Mouse (Mus musculus): Measurements from ENCODE around the gene Ndufv3.

Gene Ndufv3

DNA sequence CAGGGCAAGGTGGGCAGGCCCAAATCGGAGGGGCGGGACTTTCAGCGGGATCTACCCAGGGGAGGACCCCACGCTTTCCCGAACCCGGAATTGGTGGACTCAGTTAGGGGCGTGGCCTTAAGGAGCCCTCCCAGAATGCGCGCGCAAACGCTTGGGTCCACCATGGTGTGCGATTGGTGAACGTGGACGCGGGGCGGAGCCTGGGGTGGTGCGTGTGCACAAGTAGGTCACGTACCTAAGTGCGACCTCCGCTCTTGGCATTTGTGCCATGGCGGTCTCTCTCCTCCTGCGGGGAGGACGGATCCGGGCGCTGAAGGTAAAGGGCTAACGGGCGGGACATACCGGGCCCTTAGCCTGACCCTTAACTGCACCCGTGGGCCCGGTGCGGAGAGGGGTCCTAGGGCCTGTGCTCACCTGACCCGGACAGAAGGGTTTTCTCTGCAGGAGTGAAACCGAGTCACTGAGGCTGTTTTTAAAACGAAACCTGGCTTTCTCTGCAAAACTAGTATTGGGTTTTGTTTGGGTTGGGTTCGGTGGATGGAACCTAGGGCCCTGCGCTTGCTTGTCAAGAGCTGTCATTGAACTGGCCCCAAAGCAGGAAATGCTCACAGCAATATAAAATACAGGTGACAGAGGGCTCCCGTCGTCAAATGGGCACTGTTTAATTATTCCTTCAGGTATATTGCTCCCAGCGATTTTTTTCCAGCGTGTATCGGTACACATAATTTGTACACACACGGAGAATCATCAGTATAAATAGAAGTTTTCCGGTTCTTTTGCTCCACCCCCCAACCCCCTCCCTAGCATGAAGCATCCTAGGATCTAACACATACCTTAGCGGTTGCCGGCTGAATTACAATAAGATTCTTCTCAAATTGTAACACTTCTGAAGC lies at the start of gene Ndufv3, which contains the start of gene Wdr4:
Gene Ndufv3, plus strand, starts transcription at position 170 of the 893 bp plus-strand sequence.
Gene Wdr4, minus strand, starts transcription at position 35 of the 893 bp plus-strand sequence.
- DNase-seq: peak; percentile 99

GRCm38 (mm10) chr17:31470766-31471418 lies 49.0 kb upstream of the Ndufv3 start:
- no peak for DNase-seq

- DNase-seq: no peak
Measured at GRCm38 (mm10) chr17:31474388-31474787, 45.5 kb upstream of the Ndufv3 start.

DNA sequence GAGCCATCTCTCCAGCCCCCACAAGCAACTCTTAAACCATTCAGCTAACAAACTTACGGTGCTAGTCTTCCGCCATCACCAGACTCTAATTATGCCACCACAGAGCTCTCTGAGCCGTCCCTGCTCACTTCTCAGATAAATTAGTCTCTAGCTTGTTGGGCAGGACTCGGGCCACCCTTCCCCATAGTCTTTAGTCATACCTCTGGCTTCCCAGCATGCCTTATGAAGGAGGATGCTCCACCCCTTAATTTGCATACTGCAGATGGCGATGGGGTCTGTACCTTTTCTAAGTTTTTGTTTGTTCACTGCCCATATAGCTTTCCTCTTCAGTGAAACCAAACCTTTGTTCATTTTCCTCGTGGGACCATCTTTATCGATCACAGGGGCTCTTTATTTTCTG lies 41.3 kb upstream of the Ndufv3 start:
- no peak for DNase-seq

GRCm38 (mm10) chr17:31479108-31479844 lies 40.6 kb upstream of the Ndufv3 start:
- DNase-seq: no peak

DNA sequence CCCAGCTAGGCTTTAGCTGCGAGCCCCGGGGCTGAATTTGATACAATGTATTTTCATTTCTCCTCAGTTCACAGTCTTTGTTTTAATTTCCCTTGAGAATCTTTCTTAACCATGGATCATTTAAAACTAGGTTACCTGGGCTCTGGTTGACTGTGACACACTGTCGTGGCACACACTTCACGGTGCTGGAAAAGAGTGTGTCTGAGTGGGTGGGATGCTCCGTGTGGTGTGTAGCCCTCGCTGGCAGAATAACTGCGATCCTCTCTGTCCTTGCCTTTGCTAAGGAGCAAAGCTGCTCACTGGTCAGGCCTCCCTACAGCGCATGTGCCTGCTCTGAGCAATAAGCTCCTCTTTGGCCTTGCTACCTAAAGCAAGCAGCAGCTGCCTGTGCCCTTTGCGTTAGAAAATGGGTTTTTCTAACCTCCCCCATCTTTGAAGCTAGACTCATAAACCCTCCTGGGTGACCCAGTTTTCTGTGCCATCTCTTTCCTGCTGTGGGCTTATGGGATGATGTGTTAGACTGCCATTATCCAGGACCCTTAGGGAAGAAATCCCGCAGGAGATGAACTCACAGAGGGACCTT lies 33.2 kb upstream of the Ndufv3 start:
- no peak for DNase-seq

GRCm38 (mm10) chr17:31487433-31488060 lies 32.4 kb upstream of the Ndufv3 start:
- DNase-seq: no peak

DNA sequence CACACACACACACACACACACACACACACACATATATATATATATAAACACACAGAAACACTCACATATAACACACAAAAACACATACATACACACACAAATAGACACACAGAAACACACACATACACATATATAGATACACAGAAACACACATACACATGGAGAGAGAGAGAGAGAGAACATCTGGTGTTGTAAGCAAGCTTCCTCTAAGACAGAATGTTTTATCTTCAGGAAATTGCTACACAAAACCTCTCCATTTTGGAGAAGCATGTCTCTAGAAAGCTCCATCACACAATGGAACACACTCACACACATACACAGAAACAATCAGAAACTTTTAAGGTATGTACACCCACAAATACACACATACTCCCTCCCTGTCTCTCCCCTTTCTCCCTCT lies 28.6 kb upstream of the Ndufv3 start:
- no peak for DNase-seq

DNA sequence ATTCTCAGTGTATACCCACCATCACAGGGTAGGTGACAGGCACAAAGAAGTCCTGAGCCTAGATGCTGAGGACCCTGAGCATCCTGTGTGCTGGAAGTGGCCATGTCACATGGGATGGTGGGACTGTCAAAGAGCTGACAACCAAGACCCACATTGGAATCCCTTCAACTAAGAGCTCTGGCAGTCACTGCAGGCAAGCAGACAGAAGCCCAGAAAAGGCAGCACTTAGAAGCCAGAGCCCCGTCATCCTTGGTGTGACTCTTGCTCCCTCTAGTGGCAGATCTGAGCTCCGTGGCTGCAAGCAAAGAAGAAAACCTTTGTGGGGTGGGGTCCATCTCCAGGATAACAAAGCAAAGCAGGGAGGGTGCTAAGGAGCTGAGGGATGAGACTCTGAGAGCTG lies 27.5 kb upstream of the Ndufv3 start:
- peak; percentile 83 for DNase-seq

GRCm38 (mm10) chr17:31494989-31495388 lies 24.9 kb upstream of the Ndufv3 start:
- no peak for DNase-seq

GRCm38 (mm10) chr17:31497726-31498125 lies 22.2 kb upstream of the Ndufv3 start:
- DNase-seq: no peak

DNA sequence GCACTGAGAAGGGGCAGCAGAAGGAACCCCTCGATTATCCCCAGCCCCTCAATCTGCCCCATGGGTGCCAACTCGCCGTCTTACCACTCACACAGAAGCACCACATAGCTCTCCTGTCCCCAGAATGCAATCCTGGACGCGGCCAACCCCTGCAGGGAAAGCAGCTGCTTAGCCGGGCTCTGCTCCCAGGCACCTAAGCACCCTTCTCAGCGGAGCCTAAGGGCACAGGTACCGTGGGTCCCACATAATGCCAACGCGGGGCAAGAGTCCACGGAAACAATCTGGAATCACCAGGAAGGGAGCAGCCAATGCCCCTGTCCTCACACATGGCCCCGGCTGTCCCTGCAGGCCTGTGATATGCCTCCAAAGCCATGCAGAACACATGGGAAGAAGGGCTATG lies 20.2 kb upstream of the Ndufv3 start:
- no peak for DNase-seq

DNA sequence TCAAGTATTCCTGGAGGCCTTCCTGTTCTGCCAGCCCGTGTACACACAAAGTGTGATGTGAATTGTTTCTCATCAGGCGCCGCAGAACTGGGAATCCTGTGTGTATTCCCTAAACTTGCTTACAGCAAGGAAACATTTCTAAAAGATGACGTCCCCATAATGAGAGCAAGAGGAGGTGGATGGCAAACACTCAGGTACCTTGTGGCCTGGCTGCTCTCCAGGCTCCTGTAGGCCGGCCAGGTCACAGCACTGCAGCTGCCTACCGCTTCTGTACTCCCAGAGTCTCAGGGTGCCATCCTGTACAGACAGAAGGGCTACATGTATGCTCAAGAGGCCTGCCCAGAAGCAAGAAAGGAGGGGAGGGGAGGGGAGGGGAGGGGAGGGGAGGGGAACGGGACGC lies 19.5 kb upstream of the Ndufv3 start:
- peak; percentile 39 for DNase-seq

GRCm38 (mm10) chr17:31500908-31501307 lies 19.0 kb upstream of the Ndufv3 start:
- DNase-seq: no peak

DNA sequence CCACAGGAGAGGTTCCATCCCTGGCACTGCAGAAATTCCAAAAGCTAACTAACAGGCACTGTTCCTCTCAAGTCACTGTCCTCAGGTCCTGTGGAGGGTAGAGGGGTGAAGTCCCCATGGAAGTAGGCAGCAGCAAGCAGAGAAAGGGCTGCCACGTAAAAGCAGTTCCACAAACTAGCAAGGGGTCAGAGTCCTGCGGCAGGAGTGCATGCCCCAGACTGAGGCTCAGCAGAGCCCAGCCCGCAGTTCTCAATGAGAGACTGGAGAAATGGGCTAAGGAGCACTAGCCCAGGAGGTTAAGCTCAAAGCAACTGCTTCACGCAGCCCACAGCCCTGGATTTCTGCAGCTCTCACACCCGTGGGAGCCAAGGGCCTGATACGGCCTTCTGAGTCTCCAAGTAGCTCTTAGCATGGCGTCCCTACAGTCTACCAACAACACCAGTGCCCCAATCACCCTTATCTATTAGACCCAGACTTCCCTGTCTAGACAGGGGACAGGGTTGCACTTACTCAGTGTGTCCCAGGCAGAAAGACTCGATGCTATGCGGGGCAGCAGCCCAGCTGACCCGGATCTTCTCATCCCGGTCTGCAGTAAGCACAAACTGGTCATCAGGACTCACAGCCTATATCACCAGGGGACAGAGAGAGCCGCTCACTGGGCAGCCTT lies 17.5 kb upstream of the Ndufv3 start:
- no peak for DNase-seq

DNA sequence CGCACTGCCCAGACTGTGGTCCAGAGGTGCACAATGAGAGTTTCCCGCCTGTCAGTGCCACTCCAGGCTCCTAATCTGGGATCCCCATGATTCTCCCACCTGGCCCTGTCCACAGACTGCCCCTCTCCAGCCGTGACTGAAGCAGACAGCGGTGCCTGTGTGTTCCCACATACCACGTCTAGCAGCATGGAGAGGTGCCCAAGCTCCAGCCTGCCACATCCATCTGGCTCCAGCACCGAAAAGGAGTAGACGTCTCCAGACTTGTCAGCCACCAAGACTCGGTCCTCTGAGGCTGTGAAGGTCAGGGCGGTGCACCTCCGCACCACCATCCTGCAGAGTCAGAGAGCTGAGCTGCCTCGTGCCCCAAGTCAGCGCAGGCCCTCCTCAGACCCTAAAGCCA lies 16.6 kb upstream of the Ndufv3 start:
- no peak for DNase-seq

- DNase-seq: no peak
Measured at GRCm38 (mm10) chr17:31503936-31504335, 16.0 kb upstream of the Ndufv3 start.

DNA sequence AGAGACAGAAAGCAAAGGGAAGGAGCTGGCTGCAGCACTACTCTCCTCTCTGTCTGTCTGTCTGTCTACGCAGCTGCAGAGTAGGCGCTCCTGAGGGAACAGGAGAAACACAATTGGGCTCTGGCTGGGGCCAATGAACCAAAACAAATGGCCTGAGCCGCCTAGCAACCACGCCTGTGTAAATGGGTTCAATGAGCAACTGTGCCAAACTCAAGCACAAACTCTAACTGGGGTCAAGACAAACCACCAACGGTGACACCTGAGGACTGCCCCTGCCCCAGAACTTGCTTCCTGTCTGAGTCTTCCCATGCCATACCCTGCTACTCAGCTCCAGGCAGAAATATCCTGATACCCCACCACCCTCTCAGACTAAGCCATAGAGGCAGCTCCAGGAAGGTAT lies 14.9 kb upstream of the Ndufv3 start:
- no peak for DNase-seq

- DNase-seq: no peak
Measured at GRCm38 (mm10) chr17:31506282-31506681, 13.6 kb upstream of the Ndufv3 start.

- DNase-seq: no peak
Measured at GRCm38 (mm10) chr17:31510944-31511343, 9.0 kb upstream of the Ndufv3 start.

- peak; percentile 83 for DNase-seq
Measured at GRCm38 (mm10) chr17:31511792-31512495, 8.0 kb upstream of the Ndufv3 start.

All from lung, postnatal 14 days (tissue).